Mouse (Mus musculus) hindbrain, embryonic 14.5 days (tissue): ENCODE results near the gene Gm42906. TPM values are rescaled to one million over a fixed set of nuclear protein-coding genes. Genes with fewer than 3 reads are reported as not detected.

Experiments used
- ATAC-seq: fragments of 200-750 bp; cut with Nextera tagmentation; 2 replicates; pipeline ENCODE4 v1.8.0; 2017; ENCODE audit warnings: moderate number of reproducible peaks, mild to moderate bottlenecking, moderate TSS enrichment, moderate library complexity; ENCODE audit not compliant: low FRiP score
- DNase-seq: peaks from one replicate; pipeline ENCODE4 v3.0.0-alpha.2; 2015; ENCODE audit warnings: low spot score
- H3K27ac ChIP-seq: fragments of 300-500 bp; sonication (generic); 2 replicates; pipeline ENCODE4 v1.5.1; 2014; ENCODE audit warnings: mild to moderate bottlenecking, moderate library complexity
- H3K27me3 ChIP-seq: fragments of 300-500 bp; sonication (generic); 2 replicates; pipeline ENCODE4 v1.6.1; 2014; ENCODE audit warnings: mild to moderate bottlenecking, low read length, mixed read lengths; ENCODE audit not compliant: control insufficient read depth, insufficient read depth
- H3K36me3 ChIP-seq: fragments of 300-500 bp; sonication (generic); replicated peaks from 2 replicates; pipeline ENCODE4 v1.6.1; 2014; ENCODE audit not compliant: control insufficient read depth, insufficient read depth
- H3K4me1 ChIP-seq: fragments of 300-500 bp; sonication (generic); replicated peaks from 2 replicates; pipeline ENCODE4 v1.6.1; 2014; ENCODE audit warnings: antibody characterized with exemption, low read length, mixed read lengths; ENCODE audit not compliant: control insufficient read depth, insufficient read depth
- H3K4me2 ChIP-seq: fragments of 300-500 bp; sonication (generic); replicated peaks from 2 replicates; pipeline ENCODE4 v1.6.1; 2014; ENCODE audit warnings: mild to moderate bottlenecking, moderate library complexity
- H3K4me3 ChIP-seq: fragments of 300-500 bp; sonication (generic); replicated peaks from 2 replicates; pipeline ENCODE4 v1.5.1; 2014; ENCODE audit warnings: mild to moderate bottlenecking, low read length
- H3K9ac ChIP-seq: fragments of 300-500 bp; sonication (generic); 2 replicates; pipeline ENCODE4 v1.6.1; 2014
- H3K9me3 ChIP-seq: fragments of 300-500 bp; sonication (generic); 2 replicates; pipeline ENCODE4 v1.6.1; 2016; ENCODE audit warnings: low read length; ENCODE audit not compliant: control insufficient read depth
- WGBS: fragments of 180-500 bp; shearing (Covaris S2); extraction: QIAGEN DNeasy Blood & Tissue Kit; methylation state at CpG from one replicate; pipeline ENCODE4 v1.1.7; 2014; 5-methylcytosine and 5-hydroxymethylcytosine counted together
- polyA plus RNA-seq: library from polyadenylated mRNA; unstranded; fragments of >200 nt; fragmentation: Nextera tagmentation; extraction: Ambion mirVana; gene quantifications from 2 replicates; pipeline ENCODE4 v1.2.1, GENCODE M21; 2014

The Gm42906 gene
- polyA plus RNA-seq, 1 experiment from 2014 or later: not detected

- H3K36me3 ChIP-seq: no peaks in the 10 kb centered on the region
- no peaks in the 10 kb centered on the region for H3K4me1 ChIP-seq
- ATAC-seq (no peak), DNase-seq (no peak)
- no peak overlapping the region for H3K27ac ChIP-seq
- H3K4me2 ChIP-seq: no peak overlapping the region
- no peak overlapping the region for H3K9ac ChIP-seq
- H3K27me3 ChIP-seq: no peaks in the 10 kb centered on the region
- WGBS: 94% methylated on average over 1 of the region's 1 CpGs
- no peaks in the 10 kb centered on the region for H3K9me3 ChIP-seq
- no peak overlapping the region for H3K4me3 ChIP-seq
These were observed 217.1 kb downstream of the Gm42906 start for GRCm38 (mm10) chr5:151210869-151211268.

- DNase-seq (no peak), ATAC-seq (no peak)
- Histone ChIP-seq H3K9me3 (no peaks in the 10 kb centered on the region), H3K9ac (no peak overlapping the region), H3K27ac (no peak overlapping the region), H3K4me2 (no peak overlapping the region), H3K4me1 (no peaks in the 10 kb centered on the region), H3K4me3 (no peak overlapping the region), H3K36me3 (no peaks in the 10 kb centered on the region), H3K27me3 (no peaks in the 10 kb centered on the region)
- WGBS: 88% methylated on average over 2 of the region's 2 CpGs
These were observed 217.9 kb downstream of the Gm42906 start for GRCm38 (mm10) chr5:151210060-151210459.

GRCm38 (mm10) chr5:151205017-151205416 lies 222.9 kb downstream of the Gm42906 start:
- DNase-seq: no peak
- no peak overlapping the region for H3K4me2 ChIP-seq
- no peak for ATAC-seq
- H3K27ac ChIP-seq: no peak overlapping the region
- no peak overlapping the region for H3K9ac ChIP-seq
- no peak overlapping the region for H3K4me3 ChIP-seq
- no peaks in the 10 kb centered on the region for H3K4me1 ChIP-seq
- no peaks in the 10 kb centered on the region for H3K9me3 ChIP-seq
- no peaks in the 10 kb centered on the region for H3K27me3 ChIP-seq
- 92% methylated on average over 4 of the region's 4 CpGs for WGBS
- no peaks in the 10 kb centered on the region for H3K36me3 ChIP-seq

- H3K9ac ChIP-seq: no peak overlapping the region
- H3K4me3 ChIP-seq: no peak overlapping the region
- no peak for DNase-seq
- H3K27ac ChIP-seq: no peak overlapping the region
- no peak for ATAC-seq
- H3K4me1 ChIP-seq: no peaks in the 10 kb centered on the region
- H3K27me3 ChIP-seq: no peaks in the 10 kb centered on the region
- H3K9me3 ChIP-seq: no peaks in the 10 kb centered on the region
- WGBS: 71% methylated on average over 5 of the region's 5 CpGs
- H3K36me3 ChIP-seq: no peaks in the 10 kb centered on the region
- no peak overlapping the region for H3K4me2 ChIP-seq
These were observed 225.0 kb downstream of the Gm42906 start for GRCm38 (mm10) chr5:151202925-151203324.

GRCm38 (mm10) chr5:151201220-151201619 lies 226.7 kb downstream of the Gm42906 start:
- Histone ChIP-seq H3K4me2 (no peak overlapping the region), H3K4me1 (no peaks in the 10 kb centered on the region), H3K9me3 (no peaks in the 10 kb centered on the region), H3K27ac (no peak overlapping the region), H3K4me3 (no peak overlapping the region), H3K36me3 (no peaks in the 10 kb centered on the region), H3K9ac (no peak overlapping the region), H3K27me3 (no peaks in the 10 kb centered on the region)
- WGBS: 67% methylated on average over 3 of the region's 3 CpGs
- no peak for ATAC-seq
- no peak for DNase-seq

- Histone ChIP-seq H3K9me3 (no peaks in the 10 kb centered on the region), H3K4me2 (no peak overlapping the region), H3K9ac (no peak overlapping the region), H3K27me3 (no peaks in the 10 kb centered on the region), H3K36me3 (no peaks in the 10 kb centered on the region), H3K27ac (no peak overlapping the region), H3K4me3 (no peak overlapping the region), H3K4me1 (no peaks in the 10 kb centered on the region)
- no peak for ATAC-seq
- 84% methylated on average over 3 of the region's 3 CpGs for WGBS
- DNase-seq: no peak
These were observed 228.7 kb downstream of the Gm42906 start for GRCm38 (mm10) chr5:151199235-151199634.

- H3K4me1 ChIP-seq: no peaks in the 10 kb centered on the region
- no peak for DNase-seq
- H3K9ac ChIP-seq: no peak overlapping the region
- H3K4me3 ChIP-seq: no peak overlapping the region
- no peak overlapping the region for H3K27ac ChIP-seq
- no peaks in the 10 kb centered on the region for H3K9me3 ChIP-seq
- no peaks in the 10 kb centered on the region for H3K27me3 ChIP-seq
- H3K4me2 ChIP-seq: no peak overlapping the region
- ATAC-seq: no peak
- 38% methylated on average over 13 of the region's 13 CpGs for WGBS
- no peaks in the 10 kb centered on the region for H3K36me3 ChIP-seq
These were observed 231.2 kb downstream of the Gm42906 start for GRCm38 (mm10) chr5:151196603-151197272.

- Histone ChIP-seq H3K4me2 (no peak overlapping the region), H3K9me3 (no peaks in the 10 kb centered on the region), H3K9ac (no peak overlapping the region), H3K27me3 (no peaks in the 10 kb centered on the region; the same call in 1 of the 2 replicates), H3K4me3 (no peak overlapping the region), H3K36me3 (no peaks in the 10 kb centered on the region), H3K4me1 (no peaks in the 10 kb centered on the region; the same call in 1 of the 2 replicates), H3K27ac (no peak overlapping the region)
- DNase-seq (no peak), ATAC-seq (no peak)
- WGBS: 77% methylated on average over 3 of the region's 3 CpGs
These were observed 234.0 kb downstream of the Gm42906 start for GRCm38 (mm10) chr5:151193885-151194520.

- H3K9ac ChIP-seq: no peak overlapping the region
- ATAC-seq (no peak), DNase-seq (no peak)
- H3K27me3 ChIP-seq: no peaks in the 10 kb centered on the region; the same call in 1 of the 2 replicates
- H3K4me2 ChIP-seq: no peak overlapping the region
- 81% methylated on average over 2 of the region's 2 CpGs for WGBS
- H3K4me3 ChIP-seq: no peak overlapping the region
- no peaks in the 10 kb centered on the region for H3K36me3 ChIP-seq
- no peak overlapping the region for H3K27ac ChIP-seq
- H3K4me1 ChIP-seq: no peaks in the 10 kb centered on the region; the same call in 1 of the 2 replicates
- H3K9me3 ChIP-seq: no peaks in the 10 kb centered on the region
These were observed 235.7 kb downstream of the Gm42906 start for GRCm38 (mm10) chr5:151192266-151192665.
